Mouse (Mus musculus) thymus, adult 2 months (tissue): ENCODE results near the gene Mapk8ip1.

Experiments used
- CTCF ChIP-seq: fragments of 200-500 bp; IDR thresholded peaks from 2 replicates; pipeline ENCODE4 v1.5.1; 2012; ENCODE audit warnings: mild to moderate bottlenecking, control low read depth, low read length, moderate library complexity, borderline replicate concordance; ENCODE audit not compliant: control insufficient read depth, poor library complexity, insufficient read depth; ENCODE audit errors: extremely low read depth
- POLR2A ChIP-seq: fragments of 200-500 bp; IDR thresholded peaks from 2 replicates; pipeline ENCODE4 v1.6.1; 2012; ENCODE audit warnings: mild to moderate bottlenecking, low read length, control low read depth, moderate library complexity; ENCODE audit not compliant: control insufficient read depth, poor library complexity, insufficient read depth; ENCODE audit errors: extremely low read depth

- TF ChIP-seq CTCF (no peak), POLR2A (no peak)
Observed at GRCm38 (mm10) chr2:92440432-92440831, 39.4 kb upstream of the Mapk8ip1 start.
